Mouse (Mus musculus): ENCODE data around the gene Dnaic1. TPM values are rescaled to one million over a fixed set of nuclear protein-coding genes. Genes with fewer than 3 reads are reported as not detected.
"Not testable (repeated sequence)": the region's sequence is repeated elsewhere in the genome, so short reads cannot be mapped to it uniquely, and the experiment has no call there.

Dnaic1 gene
- polyA plus RNA-seq, 1 experiment from 2014 or later: 1.0 TPM

GRCm38 (mm10) chr4:41684931-41685453, 115.4 kb downstream of the Dnaic1 start:
- H3K4me2 ChIP-seq: peak overlapping the region; percentile 43
- not testable (repeated sequence) for H3K9me3 ChIP-seq, H3K36me3 ChIP-seq, H3K9ac ChIP-seq, H3K27me3 ChIP-seq, H3K4me3 ChIP-seq
- peaks cover 44% of the 10 kb centered on the region for H3K4me1 ChIP-seq (replicated peaks)
- peak; percentile 20 for ATAC-seq (ENCODE audit: low read depth)
- peak overlapping the region; percentile 65; the same call in 1 of the 2 replicates for H3K27ac ChIP-seq (replicated peaks)
- 0% methylated on average over 11 of the region's 14 CpGs for WGBS

- not testable (repeated sequence) for ATAC-seq (ENCODE audit: low read depth)
- 15% methylated on average over 9 of the region's 10 CpGs for WGBS
- peak overlapping the region; percentile 52 for H3K27ac ChIP-seq (replicated peaks)
Observed at GRCm38 (mm10) chr4:41685882-41686492, 116.4 kb downstream of the Dnaic1 start.

More at GRCm38 (mm10) chr4:41685882-41686492, 116.4 kb downstream of the Dnaic1 start:
- H3K9me3 ChIP-seq, H3K4me3 ChIP-seq, H3K4me2 ChIP-seq, H3K36me3 ChIP-seq, H3K9ac ChIP-seq, H3K27me3 ChIP-seq: not testable (repeated sequence)
- H3K4me1 ChIP-seq (replicated peaks): peaks cover 36% of the 10 kb centered on the region

Other genes with a start within 250 kb of the Dnaic1 start
- gene Ubap1, start 220.8 kb upstream of the Dnaic1 start, polyA plus RNA-seq (2015; fragmentation: Nextera tagmentation; extraction: Ambion mirVana): 72.6 and 85.5 TPM in 2 replicates
- 2.3 and 2.8 TPM in 2 replicates for gene Kif24, start 104.9 kb upstream of the Dnaic1 start, polyA plus RNA-seq (2015; fragmentation: Nextera tagmentation; extraction: Ambion mirVana)
- 57.0 and 62.7 TPM in 2 replicates for gene Nudt2, start 104.6 kb upstream of the Dnaic1 start, polyA plus RNA-seq (2015; fragmentation: Nextera tagmentation; extraction: Ambion mirVana)
- 5.7 and 6.5 TPM in 2 replicates for gene AI464131, start 66.7 kb upstream of the Dnaic1 start, polyA plus RNA-seq (2015; fragmentation: Nextera tagmentation; extraction: Ambion mirVana)
- 6.8 and 8.7 TPM in 2 replicates for gene 1110017D15Rik, start 52.4 kb upstream of the Dnaic1 start, polyA plus RNA-seq (2015; fragmentation: Nextera tagmentation; extraction: Ambion mirVana)
- 14.7 and 18.8 TPM in 2 replicates for gene Fam219a, start 237 bp upstream of the Dnaic1 start, polyA plus RNA-seq (2015; fragmentation: Nextera tagmentation; extraction: Ambion mirVana)
- 79.3 and 81.9 TPM in 2 replicates for gene Enho, start 70.5 kb downstream of the Dnaic1 start, polyA plus RNA-seq (2015; fragmentation: Nextera tagmentation; extraction: Ambion mirVana)
- 28.9 and 29.7 TPM in 2 replicates for gene Cntfr, start 127.3 kb downstream of the Dnaic1 start, polyA plus RNA-seq (2015; fragmentation: Nextera tagmentation; extraction: Ambion mirVana)
- 53.6 and 60.2 TPM in 2 replicates for gene Il11ra1, start 130.2 kb downstream of the Dnaic1 start, polyA plus RNA-seq (2015; fragmentation: Nextera tagmentation; extraction: Ambion mirVana)
- 62.6 and 63.4 TPM in 2 replicates for gene Rpp25l, start 143.8 kb downstream of the Dnaic1 start, polyA plus RNA-seq (2015; fragmentation: Nextera tagmentation; extraction: Ambion mirVana)
- gene Dctn3, start 153.4 kb downstream of the Dnaic1 start, polyA plus RNA-seq (2015; fragmentation: Nextera tagmentation; extraction: Ambion mirVana): 278 and 317 TPM in 2 replicates
- 1.6 and 2.2 TPM in 2 replicates for gene Arid3c, start 161.4 kb downstream of the Dnaic1 start, polyA plus RNA-seq (2015; fragmentation: Nextera tagmentation; extraction: Ambion mirVana)
- gene Galt, start 185.5 kb downstream of the Dnaic1 start, polyA plus RNA-seq (2015; fragmentation: Nextera tagmentation; extraction: Ambion mirVana): 35.4 and 38.0 TPM in 2 replicates
- gene Sigmar1, start 186.4 kb downstream of the Dnaic1 start, polyA plus RNA-seq (2015; fragmentation: Nextera tagmentation; extraction: Ambion mirVana): 75.1 and 75.2 TPM in 2 replicates
- gene Ccl27a, start 204.5 kb downstream of the Dnaic1 start, polyA plus RNA-seq (2015; fragmentation: Nextera tagmentation; extraction: Ambion mirVana): 204 and 212 TPM in 2 replicates